Mouse (Mus musculus): ENCODE data around the gene Cstf3. TPM values are rescaled to one million over a fixed set of nuclear protein-coding genes. Genes with fewer than 3 reads are reported as not detected.

The Cstf3 gene
- polyA plus RNA-seq, 1 experiment, result 12.0 TPM

DNA sequence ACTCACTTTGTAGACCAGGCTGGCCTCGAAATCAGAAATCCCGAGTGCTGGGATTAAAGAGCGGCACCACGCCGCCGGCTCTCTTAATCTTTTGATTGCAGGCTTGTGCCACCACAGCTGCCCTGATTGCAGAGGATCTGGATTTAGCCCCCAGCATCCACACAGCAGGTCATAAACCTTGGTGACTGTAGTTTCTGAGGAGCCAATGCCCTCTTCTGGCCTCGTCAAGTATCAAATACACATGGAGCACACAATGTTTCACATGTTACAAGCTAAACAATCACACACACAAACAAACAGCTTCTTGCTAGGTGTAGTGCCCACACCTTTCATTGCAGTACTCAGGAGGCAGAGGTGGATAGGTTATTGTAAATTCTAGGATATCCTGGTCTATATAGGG lies 6.1 kb upstream of the Cstf3 start:
- H3ac ChIP-seq (ENCODE audit: control insufficient read depth, insufficient read length), result no peak overlapping the region
- H3K4me3 ChIP-seq, result no peak overlapping the region
- TF ChIP-seq TCF3 (IDR thresholded peaks at IDR 0.05; ENCODE audit: insufficient read length, low read depth), result no peak
- TF ChIP-seq TCF12 (IDR thresholded peaks at IDR 0.05; ENCODE audit: insufficient read depth, poor library complexity, severe bottlenecking), result no peak
- no peak for TF ChIP-seq POLR2A (IDR thresholded peaks at IDR 0.05; ENCODE audit: insufficient read length, low read depth)
- TF ChIP-seq MAX (IDR thresholded peaks at IDR 0.05; ENCODE audit: low read depth), result no peak
- TF ChIP-seq SRF (IDR thresholded peaks at IDR 0.05; ENCODE audit: control insufficient read depth, insufficient read length, low read depth), result no peak
- no peak for TF ChIP-seq USF1 (IDR thresholded peaks at IDR 0.05; ENCODE audit: low read depth)
- H3K27me3 ChIP-seq (ENCODE audit: control insufficient read depth, insufficient read depth, insufficient read length), result no peaks in the 10 kb centered on the region
- H3K4me2 ChIP-seq (ENCODE audit: low read depth), result no peak overlapping the region
- no peaks in the 10 kb centered on the region for H3K36me3 ChIP-seq (ENCODE audit: control insufficient read depth, insufficient read depth)
- H3K79me2 ChIP-seq (ENCODE audit: control insufficient read depth, insufficient read depth), result no peaks in the 10 kb centered on the region

DNA sequence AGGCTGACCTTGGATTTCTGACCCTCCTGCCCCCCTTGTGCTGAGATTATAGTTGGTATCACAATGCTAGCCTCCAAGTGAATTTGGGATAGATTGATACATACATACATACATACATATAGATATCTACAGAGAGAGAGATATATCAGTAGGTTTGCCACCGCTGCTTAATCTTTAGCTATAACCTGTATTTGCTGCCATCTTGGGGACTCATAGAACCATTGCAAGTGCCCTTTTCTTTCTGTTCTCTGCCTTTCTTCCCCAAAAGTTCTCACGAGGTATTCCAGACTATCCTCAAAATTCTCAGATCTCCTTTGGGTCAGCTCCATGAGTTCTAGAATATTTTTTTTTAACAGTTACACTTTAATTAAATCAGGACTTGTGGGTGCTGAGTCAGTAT lies 4.7 kb upstream of the Cstf3 start:
- TF ChIP-seq TCF3 (IDR thresholded peaks at IDR 0.05; ENCODE audit: insufficient read length, low read depth), result no peak
- Histone ChIP-seq H3ac (ENCODE audit: control insufficient read depth, insufficient read length) (no peak overlapping the region), H3K79me2 (ENCODE audit: control insufficient read depth, insufficient read depth) (peaks cover 3% of the 10 kb centered on the region), H3K36me3 (ENCODE audit: control insufficient read depth, insufficient read depth) (no peaks in the 10 kb centered on the region), H3K4me2 (ENCODE audit: low read depth) (no peak overlapping the region), H3K27me3 (ENCODE audit: control insufficient read depth, insufficient read depth, insufficient read length) (no peaks in the 10 kb centered on the region), H3K4me3 (no peak overlapping the region)

DNA sequence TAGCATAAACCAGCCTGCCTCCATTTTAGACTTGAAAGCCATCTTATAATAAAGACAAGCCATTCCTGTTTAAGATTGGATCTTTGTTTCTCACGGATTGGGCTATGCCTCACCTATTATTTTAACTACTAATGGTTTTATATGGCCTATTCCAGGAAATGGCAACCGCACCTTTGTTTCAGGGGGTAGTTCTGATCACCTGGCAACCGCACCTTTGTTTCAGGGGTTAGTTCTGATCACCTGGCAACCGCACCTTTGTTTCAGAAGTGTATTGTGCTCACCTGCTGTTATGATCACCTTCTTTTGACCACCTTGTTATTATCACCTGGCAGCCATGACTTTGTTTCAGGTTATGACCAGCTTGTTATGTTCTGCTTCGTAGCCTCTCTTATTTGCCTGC lies 1.8 kb upstream of the Cstf3 start:
- Histone ChIP-seq H3K4me2 (ENCODE audit: low read depth) (no peak overlapping the region), H3K27me3 (ENCODE audit: control insufficient read depth, insufficient read depth, insufficient read length) (no peaks in the 10 kb centered on the region), H3K36me3 (ENCODE audit: control insufficient read depth, insufficient read depth) (no peaks in the 10 kb centered on the region), H3ac (ENCODE audit: control insufficient read depth, insufficient read length) (no peak overlapping the region), H3K4me3 (no peak overlapping the region), H3K79me2 (ENCODE audit: control insufficient read depth, insufficient read depth) (peaks cover 32% of the 10 kb centered on the region)
- TF ChIP-seq REST (IDR thresholded peaks at IDR 0.05; ENCODE audit: insufficient read depth, insufficient read length) (no peak), E2F4 (IDR thresholded peaks at IDR 0.05; ENCODE audit: insufficient read depth) (no peak), MAX (IDR thresholded peaks at IDR 0.05; ENCODE audit: low read depth) (no peak), MYOG (IDR thresholded peaks at IDR 0.05; ENCODE audit: control insufficient read depth in 1 of 3, insufficient read depth in 1 of 3, insufficient read length in 2 of 3, low read depth in 2 of 3) (no peak), USF1 (IDR thresholded peaks at IDR 0.05; ENCODE audit: low read depth) (no peak), MYOD1 (IDR thresholded peaks at IDR 0.05; ENCODE audit: control insufficient read depth in 1 of 3, insufficient read length in 2 of 3, low read depth in 2 of 3) (no peak), TCF12 (IDR thresholded peaks at IDR 0.05; ENCODE audit: insufficient read depth, poor library complexity, severe bottlenecking) (no peak), SRF (IDR thresholded peaks at IDR 0.05; ENCODE audit: control insufficient read depth, insufficient read length, low read depth) (no peak), CEBPB (IDR thresholded peaks at IDR 0.05; ENCODE audit: insufficient read depth, poor library complexity, severe bottlenecking) (no peak), TCF3 (IDR thresholded peaks at IDR 0.05; ENCODE audit: insufficient read length, low read depth) (no peak), POLR2AphosphoS2 (IDR thresholded peaks at IDR 0.05; ENCODE audit: insufficient read length, low read depth) (no peak), POLR2A (IDR thresholded peaks at IDR 0.05; ENCODE audit: insufficient read length, low read depth) (no peak)

DNA sequence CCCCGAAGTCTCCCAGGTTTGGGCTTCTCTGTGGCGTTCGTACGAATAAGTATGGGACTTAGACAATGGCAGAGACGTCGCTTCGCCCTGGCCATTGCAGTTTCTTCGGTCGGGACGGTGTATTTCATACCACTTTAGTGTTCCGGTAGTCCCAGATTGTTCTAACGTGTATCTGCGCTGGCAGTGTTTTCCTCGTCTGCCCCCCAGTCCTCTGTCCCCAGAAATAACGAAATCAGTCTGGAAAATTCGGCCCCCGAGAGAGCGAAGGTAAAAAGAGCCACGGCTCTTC lies 450 bp downstream of the Cstf3 start:
- H3K27me3 ChIP-seq (ENCODE audit: control insufficient read depth, insufficient read depth, insufficient read length), result no peaks in the 10 kb centered on the region
- peak overlapping the region; percentile 75 for H3K4me2 ChIP-seq (ENCODE audit: low read depth)
- H3K4me3 ChIP-seq, result peak overlapping the region; percentile 88
- peaks cover 54% of the 10 kb centered on the region for H3K79me2 ChIP-seq (ENCODE audit: control insufficient read depth, insufficient read depth)
- H3K36me3 ChIP-seq (ENCODE audit: control insufficient read depth, insufficient read depth), result no peaks in the 10 kb centered on the region
- peak overlapping the region; percentile 6 for H3ac ChIP-seq (ENCODE audit: control insufficient read depth, insufficient read length)
- no peak for TF ChIP-seq CEBPB (IDR thresholded peaks at IDR 0.05; ENCODE audit: insufficient read depth, poor library complexity, severe bottlenecking)
- TF ChIP-seq MAX (IDR thresholded peaks at IDR 0.05; ENCODE audit: low read depth), result no peak
- no peak for TF ChIP-seq USF1 (IDR thresholded peaks at IDR 0.05; ENCODE audit: low read depth)
- TF ChIP-seq E2F4 (IDR thresholded peaks at IDR 0.05; ENCODE audit: insufficient read depth), result no peak
- TF ChIP-seq MYOD1 (IDR thresholded peaks at IDR 0.05; ENCODE audit: control insufficient read depth in 1 of 3, insufficient read length in 2 of 3, low read depth in 2 of 3), result no peak
- TF ChIP-seq POLR2AphosphoS2 (IDR thresholded peaks at IDR 0.05; ENCODE audit: insufficient read length, low read depth), result no peak
- no peak for TF ChIP-seq TCF3 (IDR thresholded peaks at IDR 0.05; ENCODE audit: insufficient read length, low read depth)
- no peak for TF ChIP-seq MYOG (IDR thresholded peaks at IDR 0.05; ENCODE audit: control insufficient read depth in 1 of 3, insufficient read depth in 1 of 3, insufficient read length in 2 of 3, low read depth in 2 of 3)
- TF ChIP-seq SRF (IDR thresholded peaks at IDR 0.05; ENCODE audit: control insufficient read depth, insufficient read length, low read depth), result no peak
- no peak for TF ChIP-seq REST (IDR thresholded peaks at IDR 0.05; ENCODE audit: insufficient read depth, insufficient read length)
- no peak for TF ChIP-seq POLR2A (IDR thresholded peaks at IDR 0.05; ENCODE audit: insufficient read length, low read depth)

DNA sequence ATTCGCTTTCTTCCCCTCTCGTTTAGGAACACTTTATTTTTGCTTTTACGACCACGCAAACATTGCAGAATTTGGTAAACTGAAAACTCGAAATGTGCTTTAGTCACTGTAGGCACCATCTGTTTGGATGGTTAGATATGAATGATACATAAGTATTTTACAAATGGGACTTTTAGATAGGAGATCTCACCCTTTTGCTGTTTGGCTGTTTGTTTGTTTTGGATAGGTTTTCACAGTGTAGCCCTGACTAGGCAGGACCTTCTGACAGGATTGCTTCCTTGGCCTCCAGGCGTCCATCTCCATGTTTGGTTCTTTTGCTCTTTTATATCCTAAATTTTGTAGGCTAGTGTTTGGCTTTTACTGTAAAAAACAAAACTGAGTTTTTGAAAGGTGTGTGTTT lies 818 bp downstream of the Cstf3 start:
- Histone ChIP-seq H3K27me3 (ENCODE audit: control insufficient read depth, insufficient read depth, insufficient read length) (no peaks in the 10 kb centered on the region), H3ac (ENCODE audit: control insufficient read depth, insufficient read length) (peak overlapping the region; percentile 6), H3K4me3 (peak overlapping the region; percentile 88), H3K79me2 (ENCODE audit: control insufficient read depth, insufficient read depth) (peaks cover 58% of the 10 kb centered on the region), H3K36me3 (ENCODE audit: control insufficient read depth, insufficient read depth) (no peaks in the 10 kb centered on the region), H3K4me2 (ENCODE audit: low read depth) (peak overlapping the region; percentile 75)
- TF ChIP-seq E2F4 (IDR thresholded peaks at IDR 0.05; ENCODE audit: insufficient read depth), result no peak
- TF ChIP-seq TCF12 (IDR thresholded peaks at IDR 0.05; ENCODE audit: insufficient read depth, poor library complexity, severe bottlenecking), result no peak
- no peak for TF ChIP-seq MYOD1 (IDR thresholded peaks at IDR 0.05; ENCODE audit: control insufficient read depth in 1 of 3, insufficient read length in 2 of 3, low read depth in 2 of 3)
- no peak for TF ChIP-seq CEBPB (IDR thresholded peaks at IDR 0.05; ENCODE audit: insufficient read depth, poor library complexity, severe bottlenecking)
- TF ChIP-seq USF1 (IDR thresholded peaks at IDR 0.05; ENCODE audit: low read depth), result no peak
- no peak for TF ChIP-seq REST (IDR thresholded peaks at IDR 0.05; ENCODE audit: insufficient read depth, insufficient read length)
- no peak for TF ChIP-seq POLR2A (IDR thresholded peaks at IDR 0.05; ENCODE audit: insufficient read length, low read depth)
- TF ChIP-seq MYOG (IDR thresholded peaks at IDR 0.05; ENCODE audit: control insufficient read depth in 1 of 3, insufficient read depth in 1 of 3, insufficient read length in 2 of 3, low read depth in 2 of 3), result no peak
- no peak for TF ChIP-seq MAX (IDR thresholded peaks at IDR 0.05; ENCODE audit: low read depth)
- TF ChIP-seq SRF (IDR thresholded peaks at IDR 0.05; ENCODE audit: control insufficient read depth, insufficient read length, low read depth), result no peak
